Mouse (Mus musculus): ENCODE results near the gene Ikzf1. TPM values are rescaled to one million over a fixed set of nuclear protein-coding genes. Genes with fewer than 3 reads are reported as not detected.

The Ikzf1 gene
- total and polyA plus RNA-seq, 3 experiments = 60.5 to 214 (median 143) TPM

DNA sequence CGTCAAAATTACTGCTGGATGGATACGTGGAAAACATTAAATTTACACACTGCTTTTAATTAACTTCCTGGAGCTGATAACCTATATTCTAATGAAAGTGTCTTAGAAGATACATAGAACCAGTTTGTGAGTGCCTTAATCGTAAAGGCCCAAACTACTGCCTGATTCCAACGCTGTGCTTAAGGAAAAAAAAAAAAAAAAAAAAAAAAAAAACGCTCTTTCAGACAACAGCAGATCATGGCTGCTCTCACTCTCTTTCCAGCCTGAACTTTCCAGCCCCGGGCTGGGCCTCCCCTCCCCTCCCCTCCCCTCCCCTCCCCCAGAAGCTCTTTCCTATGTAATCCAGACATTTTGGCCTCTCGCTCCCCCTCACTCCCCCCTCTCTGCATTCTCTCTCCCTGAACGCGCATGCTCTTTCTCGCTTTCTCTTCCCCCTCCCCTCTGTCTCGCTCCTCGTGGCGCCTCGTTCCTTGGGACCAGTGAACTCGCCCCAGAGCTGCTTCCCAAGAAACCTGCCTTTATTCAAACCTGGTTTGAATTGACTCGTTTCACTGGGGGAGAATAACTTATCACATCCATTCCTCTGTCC is 136.7 kb downstream of the Ikzf1 start:
- Histone ChIP-seq H3K27me3 (ENCODE audit: insufficient read depth, low read length) (peaks cover 33% of the 10 kb centered on the region), H3K4me1 (ENCODE audit: insufficient read depth, low read depth, low read length) (peaks cover 60% of the 10 kb centered on the region), H3K36me3 (replicated peaks) (no peaks in the 10 kb centered on the region), H3K9me3 (replicated peaks) (peaks cover 11% of the 10 kb centered on the region), H3K4me3 (ENCODE audit: low read depth, low read length) (no peak overlapping the region)
- ATAC-seq (ENCODE audit: extremely low read depth, insufficient number of reproducible peaks, low FRiP score, poor library complexity, severe bottlenecking) (no peak), DNase-seq (ENCODE audit: low spot score) (no peak)
- TF ChIP-seq POLR2AphosphoS5 (IDR thresholded peaks at IDR 0.05; ENCODE audit: insufficient replicate concordance, low read depth, low read length) (no peak), GATA1 (IDR thresholded peaks at IDR 0.05; ENCODE audit: borderline replicate concordance, low read length) (no peak), TAL1 (conservative IDR thresholded peaks at IDR 0.05; ENCODE audit: low read depth, low read length) (no peak), CTCF (IDR thresholded peaks at IDR 0.05; ENCODE audit: low read depth, low read length) (no peak), GATA2 (IDR thresholded peaks at IDR 0.05; ENCODE audit: borderline replicate concordance, low read depth, low read length) (no peak)

Other genes starting within 250 kb of the Ikzf1 start
- gene Spata48, start 222.9 kb upstream of the Ikzf1 start, total RNA-seq (2014; fragmentation: Nextera tagmentation) = 0.68 and 1.6 TPM in 2 replicates
- gene Spata48, start 222.9 kb upstream of the Ikzf1 start, total RNA-seq (2017) = 1.7 and 3.4 TPM in 2 replicates
- gene Spata48, start 222.9 kb upstream of the Ikzf1 start, polyA plus RNA-seq (2012) = 2.7 and 7.0 TPM in 2 replicates
- gene Zpbp, start 222.6 kb upstream of the Ikzf1 start, total RNA-seq (2014; fragmentation: Nextera tagmentation) = 0.29 and 0.90 TPM in 2 replicates
- gene Zpbp, start 222.6 kb upstream of the Ikzf1 start, total RNA-seq (2017) = 0.44 and 0.81 TPM in 2 replicates
- 0.11 and 0.13 TPM in 2 replicates for gene Zpbp, start 222.6 kb upstream of the Ikzf1 start, polyA plus RNA-seq (2012)
- gene 4930512M02Rik, start 57.2 kb upstream of the Ikzf1 start, total RNA-seq (2014; fragmentation: Nextera tagmentation) = not detected in 2 replicates
- 0.17 TPM in 1 of 2 replicates, not detected in the other for gene 4930512M02Rik, start 57.2 kb upstream of the Ikzf1 start, total RNA-seq (2017)
- not detected in 2 replicates for gene 4930512M02Rik, start 57.2 kb upstream of the Ikzf1 start, polyA plus RNA-seq (2012)
- 97.4 and 139 TPM in 2 replicates for gene Fignl1, start 124.0 kb downstream of the Ikzf1 start, total RNA-seq (2014; fragmentation: Nextera tagmentation)
- gene Fignl1, start 124.0 kb downstream of the Ikzf1 start, total RNA-seq (2017) = 103 and 120 TPM in 2 replicates
- 1.8 and 3.6 TPM in 2 replicates for gene Fignl1, start 124.0 kb downstream of the Ikzf1 start, polyA plus RNA-seq (2012)
- not detected in 2 replicates for gene Ddc, start 213.1 kb downstream of the Ikzf1 start, total RNA-seq (2014; fragmentation: Nextera tagmentation)
- 2.9 and 3.0 TPM in 2 replicates for gene Ddc, start 213.1 kb downstream of the Ikzf1 start, total RNA-seq (2017)
- 0.08 and 0.13 TPM in 2 replicates for gene Ddc, start 213.1 kb downstream of the Ikzf1 start, polyA plus RNA-seq (2012)